Mouse (Mus musculus) T-helper 17 cell (primary cell): ENCODE measurements around the gene Zfp112.

ENCODE experiments used
- in situ Hi-C, 2 experiments: fragments of 300-600 bp; cut with MboI, MseI; formaldehyde crosslinking; loops; 1 replicate in 1 of 2; 2 replicates in 1 of 2; pipeline ENCODE4 v1.15.1; 2025; ENCODE audit warnings: high pct_unique_total_duplicates in 2 of 2

Zfp112 gene

DNA sequence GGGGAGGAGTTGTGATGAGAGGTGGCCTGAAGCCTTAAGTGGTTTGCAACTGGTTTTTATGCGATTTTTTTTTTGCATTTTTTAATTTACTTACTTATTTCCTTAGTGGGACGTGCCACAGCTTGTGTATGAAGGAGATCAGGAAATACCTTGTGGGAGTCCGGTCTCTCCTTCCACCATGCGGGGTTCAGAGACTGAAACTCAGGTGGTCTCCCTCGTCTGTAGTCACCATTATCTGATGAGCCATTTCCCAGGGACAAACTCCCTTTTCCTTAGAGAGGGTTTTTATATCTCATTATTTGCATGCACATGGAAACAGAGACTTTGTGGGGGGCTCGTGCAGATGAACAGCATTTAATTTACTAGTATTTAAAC is 63.2 kb downstream of the Zfp112 start:
- in situ Hi-C loops: loop anchor here in 1 of 2 experiments (10.0 kb wide), 1 partner anchor 211 kb away; no protein-coding TSS in a partner anchor
